Mouse (Mus musculus) retina, postnatal 7 days (tissue): ENCODE measurements at regions not wholly inside any gene's neighbourhood (a gene's known extent, or its start where the extent isn't known, plus 50 kb on each side); places are given as distances from the start of the nearest gene placed in this dataset.

ENCODE experiments used
- DNase-seq: peaks from one replicate; pipeline ENCODE4 v3.0.0-alpha.2; 2012; ENCODE audit warnings: low read depth, low spot score

- no peak for DNase-seq
These were observed 56.2 kb downstream of the Gm26897 start for GRCm38 (mm10) chr5:111789904-111790303.

GRCm38 (mm10) chr5:111790527-111790926 lies 56.8 kb downstream of the Gm26897 start:
- no peak for DNase-seq

- DNase-seq: no peak
These were observed 57.4 kb downstream of the Gm26897 start for GRCm38 (mm10) chr5:111791089-111791561.

GRCm38 (mm10) chr5:111792746-111793145 lies 59.0 kb downstream of the Gm26897 start:
- DNase-seq: no peak

- no peak for DNase-seq
These were observed 59.5 kb downstream of the Gm26897 start for GRCm38 (mm10) chr5:111793178-111793577.

GRCm38 (mm10) chr5:111796889-111797288 lies 63.2 kb downstream of the Gm26897 start:
- DNase-seq: no peak

- no peak for DNase-seq
These were observed 66.1 kb downstream of the Gm26897 start for GRCm38 (mm10) chr5:111799700-111800311.

GRCm38 (mm10) chr5:111800511-111800910 lies 66.8 kb downstream of the Gm26897 start:
- DNase-seq: no peak

- no peak for DNase-seq
These were observed 67.3 kb downstream of the Gm26897 start for GRCm38 (mm10) chr5:111801051-111801450.

- no peak for DNase-seq
These were observed 70.8 kb downstream of the Gm26897 start for GRCm38 (mm10) chr5:111804542-111804941.

GRCm38 (mm10) chr5:111805150-111805549 lies 71.4 kb downstream of the Gm26897 start:
- DNase-seq: no peak

- no peak for DNase-seq
These were observed 72.1 kb downstream of the Gm26897 start for GRCm38 (mm10) chr5:111805761-111806191.

GRCm38 (mm10) chr5:111810079-111810808 lies 76.5 kb downstream of the Gm26897 start:
- DNase-seq: no peak

GRCm38 (mm10) chr5:111812581-111812980 lies 78.9 kb downstream of the Gm26897 start:
- no peak for DNase-seq

GRCm38 (mm10) chr5:111813090-111813753 lies 79.5 kb downstream of the Gm26897 start:
- no peak for DNase-seq

GRCm38 (mm10) chr5:111814893-111815760 lies 81.4 kb downstream of the Gm26897 start:
- DNase-seq: no peak

GRCm38 (mm10) chr5:111820963-111821362 lies 87.2 kb downstream of the Gm26897 start:
- DNase-seq: no peak

GRCm38 (mm10) chr5:111822882-111823281 lies 89.2 kb downstream of the Gm26897 start:
- DNase-seq: no peak

GRCm38 (mm10) chr5:111823420-111823819 lies 89.7 kb downstream of the Gm26897 start:
- peak; percentile 11 for DNase-seq

- DNase-seq: peak; percentile 53
These were observed 90.1 kb downstream of the Gm26897 start for GRCm38 (mm10) chr5:111823842-111824241.

GRCm38 (mm10) chr5:111824600-111825130 lies 90.9 kb downstream of the Gm26897 start:
- no peak for DNase-seq
